Mouse (Mus musculus) 3134 (cell line): ENCODE measurements around the gene Cd28.
"Not testable (repeated sequence)": the region's sequence is repeated elsewhere in the genome, so short reads cannot be mapped to it uniquely, and the experiment has no call there.

ENCODE experiments used
- DNase-seq: peaks from one replicate; pipeline ENCODE4 v3.0.0-alpha.2; 2011; ENCODE audit warnings: low spot score; ENCODE audit not compliant: insufficient read length; ENCODE audit errors: extremely low read depth

Cd28 gene

GRCm38 (mm10) chr1:60795677-60796205, 79.1 kb downstream of the Cd28 start:
- DNase-seq = no peak

- DNase-seq = no peak
Observed at GRCm38 (mm10) chr1:60799795-60800345, 83.3 kb downstream of the Cd28 start.

GRCm38 (mm10) chr1:60801210-60801671, 84.6 kb downstream of the Cd28 start:
- no peak for DNase-seq

- DNase-seq = no peak
Observed at GRCm38 (mm10) chr1:60803128-60803824, 86.7 kb downstream of the Cd28 start.

- no peak for DNase-seq
Observed at GRCm38 (mm10) chr1:60803825-60804696, 87.5 kb downstream of the Cd28 start.

GRCm38 (mm10) chr1:60805178-60805577, 88.6 kb downstream of the Cd28 start:
- no peak for DNase-seq

- DNase-seq = no peak
Observed at GRCm38 (mm10) chr1:60807748-60808147, 91.1 kb downstream of the Cd28 start.

GRCm38 (mm10) chr1:60808466-60808865, 91.9 kb downstream of the Cd28 start:
- DNase-seq = no peak

GRCm38 (mm10) chr1:60809166-60809565, 92.6 kb downstream of the Cd28 start:
- no peak for DNase-seq

GRCm38 (mm10) chr1:60810821-60811220, 94.2 kb downstream of the Cd28 start:
- no peak for DNase-seq

GRCm38 (mm10) chr1:60811998-60812397, 95.4 kb downstream of the Cd28 start:
- no peak for DNase-seq

- no peak for DNase-seq
Observed at GRCm38 (mm10) chr1:60813411-60813810, 96.8 kb downstream of the Cd28 start.

- DNase-seq = no peak
Observed at GRCm38 (mm10) chr1:60815912-60816311, 99.3 kb downstream of the Cd28 start.

- not testable (repeated sequence) for DNase-seq
Observed at GRCm38 (mm10) chr1:60818491-60818890, 101.9 kb downstream of the Cd28 start.

GRCm38 (mm10) chr1:60819993-60820392, 103.4 kb downstream of the Cd28 start:
- DNase-seq = no peak

GRCm38 (mm10) chr1:60820981-60821380, 104.4 kb downstream of the Cd28 start:
- no peak for DNase-seq

- DNase-seq = no peak
Observed at GRCm38 (mm10) chr1:60821590-60821989, 105.0 kb downstream of the Cd28 start.
